Mouse (Mus musculus): ENCODE data around the gene Glis1. TPM values are rescaled to one million over a fixed set of nuclear protein-coding genes. Genes with fewer than 3 reads are reported as not detected.

The Glis1 gene
- polyA plus RNA-seq, 2 experiments, result 9.0 to 10.0 TPM

GRCm38 (mm10) chr4:107479015-107479414 lies 44.6 kb downstream of the Glis1 start:
- ATAC-seq (ENCODE audit: low FRiP score, low read depth), result no peak
- DNase-seq (ENCODE audit: low spot score), result no peak
- no peak overlapping the region for H3K27ac ChIP-seq (replicated peaks; ENCODE audit: low read depth, low read length)
- 48% methylated on average over 5 of the region's 5 CpGs for WGBS
- H3K4me3 ChIP-seq (replicated peaks; ENCODE audit: low read length), result no peak overlapping the region
- H3K27me3 ChIP-seq (ENCODE audit: control insufficient read depth, insufficient read depth, low read length), result no peaks in the 10 kb centered on the region
- H3K4me2 ChIP-seq (replicated peaks; ENCODE audit: low read depth, low read length, severe bottlenecking), result no peak overlapping the region
- peaks cover 6% of the 10 kb centered on the region; the same call in 1 of the 2 replicates for H3K4me1 ChIP-seq (ENCODE audit: control insufficient read depth, insufficient read depth, low read length)
- no peak overlapping the region for H3K9ac ChIP-seq (ENCODE audit: low read depth, low read length, severe bottlenecking)
- no peaks in the 10 kb centered on the region for H3K36me3 ChIP-seq (ENCODE audit: control insufficient read depth, insufficient read depth, low read length)
- H3K9me3 ChIP-seq (ENCODE audit: control insufficient read depth, low read length), result no peaks in the 10 kb centered on the region
- TF ChIP-seq POLR2A (IDR thresholded peaks at IDR 0.05; ENCODE audit: borderline replicate concordance, extremely low read depth, insufficient read depth, insufficient read length), result no peak

- H3K36me3 ChIP-seq (ENCODE audit: control insufficient read depth, insufficient read depth, low read length), result no peaks in the 10 kb centered on the region
- no peaks in the 10 kb centered on the region for H3K4me1 ChIP-seq (ENCODE audit: control insufficient read depth, insufficient read depth, low read length)
- no peak overlapping the region for H3K27ac ChIP-seq (replicated peaks; ENCODE audit: low read depth, low read length)
- 78% methylated on average over 2 of the region's 2 CpGs for WGBS
- H3K4me3 ChIP-seq (replicated peaks; ENCODE audit: low read length), result no peak overlapping the region
- H3K27me3 ChIP-seq (ENCODE audit: control insufficient read depth, insufficient read depth, low read length), result no peaks in the 10 kb centered on the region; the same call in 1 of the 2 replicates
- no peak for DNase-seq (ENCODE audit: low spot score)
- no peak overlapping the region for H3K4me2 ChIP-seq (replicated peaks; ENCODE audit: low read depth, low read length, severe bottlenecking)
- no peak for TF ChIP-seq POLR2A (IDR thresholded peaks at IDR 0.05; ENCODE audit: borderline replicate concordance, extremely low read depth, insufficient read depth, insufficient read length)
- no peak for ATAC-seq (ENCODE audit: low FRiP score, low read depth)
- H3K9me3 ChIP-seq (ENCODE audit: control insufficient read depth, low read length), result no peaks in the 10 kb centered on the region
- H3K9ac ChIP-seq (ENCODE audit: low read depth, low read length, severe bottlenecking), result no peak overlapping the region
These were observed 48.1 kb downstream of the Glis1 start for GRCm38 (mm10) chr4:107482541-107482940.

GRCm38 (mm10) chr4:107483556-107484220 lies 49.3 kb downstream of the Glis1 start:
- no peaks in the 10 kb centered on the region for H3K4me1 ChIP-seq (ENCODE audit: control insufficient read depth, insufficient read depth, low read length)
- no peak for TF ChIP-seq POLR2A (IDR thresholded peaks at IDR 0.05; ENCODE audit: borderline replicate concordance, extremely low read depth, insufficient read depth, insufficient read length)
- DNase-seq (ENCODE audit: low spot score) (no peak), ATAC-seq (ENCODE audit: low FRiP score, low read depth) (no peak)
- WGBS, result 91% methylated on average over 20 of the region's 20 CpGs
- no peaks in the 10 kb centered on the region for H3K36me3 ChIP-seq (ENCODE audit: control insufficient read depth, insufficient read depth, low read length)
- H3K4me3 ChIP-seq (replicated peaks; ENCODE audit: low read length), result no peak overlapping the region
- H3K27ac ChIP-seq (replicated peaks; ENCODE audit: low read depth, low read length), result no peak overlapping the region
- H3K4me2 ChIP-seq (replicated peaks; ENCODE audit: low read depth, low read length, severe bottlenecking), result no peak overlapping the region
- H3K9me3 ChIP-seq (ENCODE audit: control insufficient read depth, low read length), result no peaks in the 10 kb centered on the region
- H3K9ac ChIP-seq (ENCODE audit: low read depth, low read length, severe bottlenecking), result no peak overlapping the region
- H3K27me3 ChIP-seq (ENCODE audit: control insufficient read depth, insufficient read depth, low read length), result no peaks in the 10 kb centered on the region; the same call in 1 of the 2 replicates

- no peak for ATAC-seq (ENCODE audit: low FRiP score, low read depth)
- no peak overlapping the region for H3K27ac ChIP-seq (replicated peaks; ENCODE audit: low read depth, low read length)
- no peaks in the 10 kb centered on the region; the same call in 1 of the 2 replicates for H3K27me3 ChIP-seq (ENCODE audit: control insufficient read depth, insufficient read depth, low read length)
- no peaks in the 10 kb centered on the region for H3K9me3 ChIP-seq (ENCODE audit: control insufficient read depth, low read length)
- no peak overlapping the region for H3K4me2 ChIP-seq (replicated peaks; ENCODE audit: low read depth, low read length, severe bottlenecking)
- no peaks in the 10 kb centered on the region for H3K36me3 ChIP-seq (ENCODE audit: control insufficient read depth, insufficient read depth, low read length)
- no peak overlapping the region for H3K4me3 ChIP-seq (replicated peaks; ENCODE audit: low read length)
- no peak overlapping the region for H3K9ac ChIP-seq (ENCODE audit: low read depth, low read length, severe bottlenecking)
- no peak for TF ChIP-seq POLR2A (IDR thresholded peaks at IDR 0.05; ENCODE audit: borderline replicate concordance, extremely low read depth, insufficient read depth, insufficient read length)
- H3K4me1 ChIP-seq (ENCODE audit: control insufficient read depth, insufficient read depth, low read length), result no peaks in the 10 kb centered on the region
- DNase-seq (ENCODE audit: low spot score), result no peak
- WGBS, result 84% methylated on average over 4 of the region's 4 CpGs
These were observed 49.8 kb downstream of the Glis1 start for GRCm38 (mm10) chr4:107484221-107484575.

- no peak for TF ChIP-seq POLR2A (IDR thresholded peaks at IDR 0.05; ENCODE audit: borderline replicate concordance, extremely low read depth, insufficient read depth, insufficient read length)
- DNase-seq (ENCODE audit: low spot score), result no peak
- no peak for ATAC-seq (ENCODE audit: low FRiP score, low read depth)
- H3K4me3 ChIP-seq (replicated peaks; ENCODE audit: low read length), result no peak overlapping the region
- no peak overlapping the region for H3K27ac ChIP-seq (replicated peaks; ENCODE audit: low read depth, low read length)
- no peak overlapping the region for H3K9ac ChIP-seq (ENCODE audit: low read depth, low read length, severe bottlenecking)
- no peaks in the 10 kb centered on the region for H3K36me3 ChIP-seq (ENCODE audit: control insufficient read depth, insufficient read depth, low read length)
- H3K9me3 ChIP-seq (ENCODE audit: control insufficient read depth, low read length), result no peaks in the 10 kb centered on the region
- WGBS, result 79% methylated on average over 5 of the region's 5 CpGs
- no peak overlapping the region for H3K4me2 ChIP-seq (replicated peaks; ENCODE audit: low read depth, low read length, severe bottlenecking)
- H3K27me3 ChIP-seq (ENCODE audit: control insufficient read depth, insufficient read depth, low read length), result no peaks in the 10 kb centered on the region; the same call in 1 of the 2 replicates
- peaks cover 5% of the 10 kb centered on the region for H3K4me1 ChIP-seq (ENCODE audit: control insufficient read depth, insufficient read depth, low read length)
These were observed 51.5 kb downstream of the Glis1 start for GRCm38 (mm10) chr4:107485903-107486302.
